Mouse (Mus musculus): ENCODE measurements around the gene Rnf145.

DNA sequence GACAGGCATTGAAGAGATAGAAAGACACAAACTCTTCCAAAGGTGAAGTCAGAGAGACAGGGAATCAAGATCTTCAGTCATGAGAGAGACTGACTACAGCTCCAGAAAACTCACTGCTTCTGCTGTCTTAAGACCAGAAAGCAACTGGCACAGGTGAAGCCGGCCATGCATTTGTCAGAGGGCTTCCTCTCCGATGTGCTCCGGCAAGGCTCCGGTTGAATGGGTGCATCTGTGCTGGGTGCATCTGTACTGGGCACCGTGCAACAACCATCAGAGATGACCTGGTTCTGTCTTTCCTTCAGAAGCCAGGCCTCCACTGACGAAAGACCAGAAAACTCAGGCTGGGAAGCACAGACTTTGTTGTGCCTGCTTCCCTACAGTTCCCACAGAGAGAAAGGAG lies 38.5 kb upstream of the Rnf145 start:
- TF ChIP-seq POU5F1 (IDR thresholded peaks at IDR 0.05; ENCODE audit: borderline replicate concordance, low read length) = no peak
- TF ChIP-seq CTCF (conservative IDR thresholded peaks at IDR 0.05; ENCODE audit: low read length) = no peak
- TF ChIP-seq NANOG (IDR thresholded peaks at IDR 0.05; ENCODE audit: borderline replicate concordance, low read length) = no peak

Measured in E14TG2a.4 (cell line).